8 mouse cellular contexts compared by ENCODE assay signal in the genomic region with DNA sequence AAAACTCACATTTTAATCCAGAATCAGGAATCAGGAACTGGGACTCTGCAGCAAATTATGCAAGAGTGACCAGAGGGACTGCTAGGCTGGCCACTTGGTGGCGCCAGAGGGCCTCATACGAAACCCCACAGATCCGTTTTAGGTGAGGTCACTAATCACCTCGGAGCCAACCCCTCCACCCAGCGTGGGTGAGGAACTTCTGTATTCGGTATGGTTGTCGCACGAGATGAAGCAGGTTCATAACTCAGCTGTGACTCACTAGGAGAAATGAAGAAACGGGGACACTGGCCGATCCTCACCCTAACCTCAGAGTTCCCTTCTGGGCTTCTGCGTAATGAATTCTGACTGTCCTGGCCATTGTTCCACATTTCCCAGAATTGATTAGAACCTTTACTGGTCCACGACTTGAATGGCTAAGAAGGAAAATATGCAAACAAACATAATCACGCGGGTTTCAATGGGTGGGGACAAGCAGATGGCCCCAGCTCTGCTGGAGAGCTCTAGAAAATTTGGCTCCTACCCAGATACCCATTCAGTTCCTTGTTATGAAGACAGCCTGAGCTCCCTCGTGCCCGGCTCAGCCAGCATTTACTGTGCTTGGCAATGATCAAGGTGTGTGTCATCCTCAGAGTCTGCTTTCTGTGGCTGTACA.
DNase-seq lines count a peak whose midpoint lies in the region; ATAC-seq and TF ChIP-seq lines count a peak whose summit lies in the region.

No protein-coding gene starts in this region.

- 34% methylated on average over 16 of the region's 16 CpGs for WGBS in forebrain, embryonic 11.5 days
- 25% methylated on average over 16 of the region's 16 CpGs for WGBS in heart, embryonic 16.5 days

- H3K36me3 ChIP-seq in MEL (ENCODE audit: control insufficient read depth in 1 of 2, insufficient read depth in 2 of 2, low read length in 2 of 2), result no peaks in the 10 kb centered on the region
- H3K36me3 ChIP-seq in forebrain, embryonic 11.5 days (ENCODE audit: control insufficient read depth, insufficient read depth, low read length), result no peaks in the 10 kb centered on the region
- H3K36me3 ChIP-seq in heart, embryonic 16.5 days (ENCODE audit: control insufficient read depth, insufficient read depth), result no peaks in the 10 kb centered on the region

- TF ChIP-seq EP300 in MEL (IDR thresholded peaks at IDR 0.05; ENCODE audit: low read depth in 1 of 2, low read length in 2 of 2), result no peak

- no peak for TF ChIP-seq POLR2A in MEL (IDR thresholded peaks at IDR 0.05; ENCODE audit: control insufficient read depth in 1 of 2, insufficient read depth in 1 of 2, low read depth in 1 of 2, low read length in 2 of 2, poor library complexity in 1 of 2)

- TF ChIP-seq RAD21 in MEL (IDR thresholded peaks at IDR 0.05; ENCODE audit: low read depth, low read length), result peak; percentile 47

- ATAC-seq in forebrain, embryonic 11.5 days (replicated peaks; ENCODE audit: low FRiP score), result 0 out of 2 replicates have a peak, but pooled peaks have one; percentile 71
- no peak for ATAC-seq in heart, embryonic 16.5 days (replicated peaks; ENCODE audit: extremely low read depth, insufficient read depth, low FRiP score)

- H3K4me2 ChIP-seq in forebrain, embryonic 11.5 days (ENCODE audit: low read depth, low read length, severe bottlenecking), result no peak overlapping the region
- H3K4me2 ChIP-seq in heart, embryonic 16.5 days (ENCODE audit: low read depth, low read length), result 0 out of 2 replicates have a peak overlapping the region, but pooled peaks have one; percentile 16

- no peak overlapping the region for H3K27ac ChIP-seq in MEL (ENCODE audit: control insufficient read depth, low read depth, low read length)
- no peak overlapping the region for H3K27ac ChIP-seq in forebrain, embryonic 11.5 days (ENCODE audit: low read depth, low read length)
- H3K27ac ChIP-seq in heart, embryonic 16.5 days (ENCODE audit: low read length), result no peak overlapping the region

- no peaks in the 10 kb centered on the region for H3K79me2 ChIP-seq in MEL (ENCODE audit: control insufficient read depth, insufficient read depth, low read length, poor library complexity)

- DNase-seq in MEL (ENCODE audit: low read depth, low spot score), result peak; percentile 54
- DNase-seq in c-Kit-positive CD71-negative TER-119-negative erythroid progenitor cells, embryonic 14.5 days (ENCODE audit: low read depth), result peak; percentile 52
- DNase-seq in forebrain, embryonic 11.5 days (ENCODE audit: low spot score), result peak; percentile 83
- peak; percentile 77 for DNase-seq in layer of hippocampus, adult 9-11 months
- DNase-seq in lung, postnatal 36 days, result peak; percentile 76
- DNase-seq in right cerebral cortex, postnatal 10 days (ENCODE audit: low spot score in 2 of 2), result peak; percentile 80 to 86
- DNase-seq in urinary bladder, postnatal 4 days (ENCODE audit: low spot score in 2 of 2), result peak; percentile 77 to 81

- H3K9me3 ChIP-seq in MEL (replicated peaks; ENCODE audit: insufficient read depth, low read length), result no peaks in the 10 kb centered on the region
- no peaks in the 10 kb centered on the region for H3K9me3 ChIP-seq in forebrain, embryonic 11.5 days (ENCODE audit: control insufficient read depth, low read length)
- H3K9me3 ChIP-seq in heart, embryonic 16.5 days (replicated peaks; ENCODE audit: control insufficient read depth, low read length), result peaks cover 7% of the 10 kb centered on the region

- peak; percentile 49 to 74 (median 54) for TF ChIP-seq CTCF in MEL (IDR thresholded peaks at IDR 0.05 in 2 of 3, conservative IDR thresholded peaks at IDR 0.05 in 1 of 3; ENCODE audit: control insufficient read depth in 1 of 3, insufficient read depth in 1 of 3, low read depth in 2 of 3, low read length in 3 of 3, poor library complexity in 1 of 3, severe bottlenecking in 1 of 3)

- no peak overlapping the region for H3K9ac ChIP-seq in MEL (ENCODE audit: control insufficient read depth, low read depth, low read length, poor library complexity, severe bottlenecking)
- H3K9ac ChIP-seq in forebrain, embryonic 11.5 days (ENCODE audit: low read length), result no peak overlapping the region
- no peak overlapping the region for H3K9ac ChIP-seq in heart, embryonic 16.5 days (ENCODE audit: low read length)

- no peaks in the 10 kb centered on the region for H3K4me1 ChIP-seq in MEL (ENCODE audit: control insufficient read depth in 1 of 2, insufficient read depth in 2 of 2, low read length in 2 of 2)
- H3K4me1 ChIP-seq in forebrain, embryonic 11.5 days (replicated peaks; ENCODE audit: control insufficient read depth, insufficient read depth, low read length), result no peaks in the 10 kb centered on the region
- no peaks in the 10 kb centered on the region for H3K4me1 ChIP-seq in heart, embryonic 16.5 days (ENCODE audit: control insufficient read depth, insufficient read depth, low read length)

- no peaks in the 10 kb centered on the region for H3K27me3 ChIP-seq in MEL (ENCODE audit: control insufficient read depth in 1 of 2, insufficient read depth in 2 of 2, low read length in 2 of 2)
- H3K27me3 ChIP-seq in forebrain, embryonic 11.5 days (ENCODE audit: control insufficient read depth, insufficient read depth, low read length), result no peaks in the 10 kb centered on the region
- H3K27me3 ChIP-seq in heart, embryonic 16.5 days (ENCODE audit: control insufficient read depth, insufficient read depth, low read length), result no peaks in the 10 kb centered on the region

- H3K4me3 ChIP-seq in MEL (ENCODE audit: control insufficient read depth in 1 of 2, insufficient read depth in 1 of 2, low read depth in 2 of 2, low read length in 2 of 2), result no peak overlapping the region
- no peak overlapping the region for H3K4me3 ChIP-seq in forebrain, embryonic 11.5 days (ENCODE audit: low read depth, low read length)
- no peak overlapping the region for H3K4me3 ChIP-seq in heart, embryonic 16.5 days (ENCODE audit: low read length)

TF ChIP-seq in MEL, 35 proteins besides CTCF, POLR2A, EP300 and RAD21:
- TF ChIP-seq GATA1 (IDR thresholded peaks at IDR 0.05; ENCODE audit: low read depth, low read length), result no peak
- no peak for TF ChIP-seq MYC (IDR thresholded peaks at IDR 0.05; ENCODE audit: low read depth, low read length)
- no peak for TF ChIP-seq POLR2AphosphoS2 (IDR thresholded peaks at IDR 0.05; ENCODE audit: low read length)
- TF ChIP-seq SMC3 (IDR thresholded peaks at IDR 0.05; ENCODE audit: low read depth, low read length), result peak; percentile 42
- TF ChIP-seq JUND (IDR thresholded peaks at IDR 0.05; ENCODE audit: low read depth, low read length), result no peak
- TF ChIP-seq USF1 (IDR thresholded peaks at IDR 0.05; ENCODE audit: low read depth, low read length), result no peak
